Mouse (Mus musculus): ENCODE measurements around the gene Pmm2. TPM values are rescaled to one million over a fixed set of nuclear protein-coding genes. Genes with fewer than 3 reads are reported as not detected.

Pmm2 gene
- polyA plus RNA-seq, 1 experiment = 52.1 TPM

DNA sequence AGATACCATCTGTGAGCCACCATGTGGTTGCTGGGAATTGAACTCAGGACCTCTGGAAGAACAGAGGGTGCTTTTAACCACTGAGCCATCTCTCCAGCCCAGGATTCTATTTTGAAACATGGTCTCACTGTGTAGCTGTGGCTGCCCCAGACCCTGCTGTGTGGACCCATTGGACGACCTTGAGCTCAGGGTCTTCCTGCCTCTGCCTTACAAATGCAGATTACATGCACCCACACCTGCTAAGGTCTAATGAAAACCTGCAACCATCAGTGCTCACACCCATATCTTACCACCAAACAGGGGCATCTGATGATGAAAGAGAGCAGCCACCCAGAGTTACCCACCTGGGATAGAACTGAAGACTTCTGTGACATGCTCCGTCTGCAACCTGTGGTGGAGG, 18.8 kb downstream of the Pmm2 start:
- no peak for DNase-seq (ENCODE audit: low spot score)

DNA sequence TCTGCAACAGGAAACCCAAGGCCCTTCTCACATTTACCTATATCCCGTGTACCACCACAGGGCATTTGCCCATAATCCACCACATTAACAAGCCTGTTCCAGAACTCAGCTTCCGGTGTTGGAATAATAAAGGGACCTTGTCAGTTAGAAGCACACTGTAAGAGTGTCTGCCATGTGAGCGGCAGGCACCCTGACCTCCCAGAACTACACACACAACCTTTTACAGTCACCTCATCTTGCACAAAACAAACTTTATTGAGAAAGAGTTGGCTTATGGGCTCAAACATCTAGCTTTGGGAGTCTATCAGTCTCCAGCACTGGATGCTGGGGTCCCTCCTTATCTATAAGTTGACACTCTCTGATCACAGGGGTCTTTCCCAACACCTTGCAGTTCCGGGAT, 20.9 kb downstream of the Pmm2 start:
- no peak for DNase-seq (ENCODE audit: low spot score)

DNA sequence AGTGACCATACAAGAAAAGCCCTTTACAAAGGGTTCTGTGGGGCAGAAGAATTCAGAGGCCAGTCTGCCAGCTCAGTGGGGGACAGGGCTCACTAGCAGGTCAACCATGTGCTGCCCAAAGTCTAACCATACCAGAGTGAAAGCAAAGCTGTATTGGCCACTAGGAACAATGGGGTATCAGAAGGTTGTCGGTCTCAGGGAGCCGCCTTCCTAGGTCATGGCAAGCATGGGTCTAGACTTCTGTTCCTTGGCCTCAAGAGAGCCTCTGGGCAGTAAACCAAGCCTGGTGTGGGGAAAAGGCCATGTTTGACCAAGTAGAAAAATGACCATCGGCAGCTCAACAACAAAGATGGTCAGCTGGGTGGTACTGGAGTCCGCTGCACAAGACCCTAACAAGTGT, 21.3 kb downstream of the Pmm2 start:
- no peak for DNase-seq (ENCODE audit: low spot score)

GRCm38 (mm10) chr16:8663022-8663421, 25.5 kb downstream of the Pmm2 start:
- DNase-seq (ENCODE audit: low spot score) = no peak

DNA sequence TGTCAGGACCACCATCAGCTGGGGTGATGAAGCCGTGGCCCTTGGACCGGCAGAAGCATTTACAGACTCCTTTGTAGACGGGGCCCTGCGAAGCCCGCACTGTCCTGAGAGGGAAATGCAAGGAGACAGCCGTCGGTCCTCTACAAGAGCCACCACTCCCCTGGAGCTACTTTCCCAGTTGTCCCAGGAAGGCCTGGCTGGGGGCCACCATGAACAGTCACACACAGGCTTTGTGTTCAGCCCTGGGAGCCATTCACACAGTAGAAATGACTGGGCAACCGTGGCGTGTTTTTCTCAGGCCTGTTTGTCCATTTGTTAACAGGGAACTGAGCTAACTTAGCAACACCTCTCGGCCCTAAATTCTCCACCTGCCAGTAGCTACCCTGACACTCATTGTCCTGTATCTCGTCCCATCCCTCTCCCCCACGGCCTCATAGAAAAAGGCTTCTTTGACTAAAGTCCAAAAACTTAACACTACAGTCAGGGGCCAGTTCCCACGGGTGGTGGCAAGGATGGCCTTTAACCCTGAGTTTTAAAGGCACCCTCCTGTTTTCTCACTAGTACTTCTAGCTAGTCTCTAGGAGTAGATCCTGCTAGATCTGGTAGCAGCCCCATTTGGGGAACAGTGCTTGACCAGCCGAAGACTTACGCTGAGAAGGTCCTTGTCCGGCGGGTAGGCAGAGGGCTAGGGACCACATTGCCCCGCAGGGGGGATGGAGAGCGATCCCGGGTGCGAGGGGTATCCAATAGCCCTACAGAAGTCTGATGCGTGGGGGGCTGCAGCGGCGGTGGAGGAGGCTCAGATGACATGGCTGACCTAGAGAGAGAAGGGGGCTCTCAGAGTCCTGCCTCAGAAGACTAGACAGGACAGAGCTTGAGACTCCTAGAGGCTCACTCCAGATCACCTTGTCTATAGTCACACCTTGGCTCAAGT, 26.4 kb downstream of the Pmm2 start:
- DNase-seq (ENCODE audit: low spot score) = no peak

DNA sequence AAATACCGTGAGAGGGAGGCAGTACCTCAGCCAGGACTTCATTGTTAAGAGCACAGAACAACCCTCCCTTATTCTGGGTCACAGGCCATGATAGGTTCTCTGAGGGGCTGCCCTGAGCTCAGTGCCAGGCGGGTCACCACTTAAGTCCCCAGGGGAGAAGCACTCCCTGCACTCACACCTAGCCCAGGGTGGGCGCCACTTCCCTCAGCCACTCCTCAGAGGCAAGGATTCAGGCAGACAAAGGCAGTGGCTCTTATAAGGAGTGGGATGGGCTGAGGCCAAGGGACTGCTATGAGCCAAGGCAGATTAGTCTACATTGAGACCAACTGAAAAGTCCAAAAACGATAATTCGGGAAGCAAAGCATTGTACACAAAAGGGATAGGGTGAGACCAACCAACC, 27.9 kb downstream of the Pmm2 start:
- no peak for DNase-seq (ENCODE audit: low spot score)

GRCm38 (mm10) chr16:8666452-8666851, 29.0 kb downstream of the Pmm2 start:
- no peak for DNase-seq (ENCODE audit: low spot score)

DNA sequence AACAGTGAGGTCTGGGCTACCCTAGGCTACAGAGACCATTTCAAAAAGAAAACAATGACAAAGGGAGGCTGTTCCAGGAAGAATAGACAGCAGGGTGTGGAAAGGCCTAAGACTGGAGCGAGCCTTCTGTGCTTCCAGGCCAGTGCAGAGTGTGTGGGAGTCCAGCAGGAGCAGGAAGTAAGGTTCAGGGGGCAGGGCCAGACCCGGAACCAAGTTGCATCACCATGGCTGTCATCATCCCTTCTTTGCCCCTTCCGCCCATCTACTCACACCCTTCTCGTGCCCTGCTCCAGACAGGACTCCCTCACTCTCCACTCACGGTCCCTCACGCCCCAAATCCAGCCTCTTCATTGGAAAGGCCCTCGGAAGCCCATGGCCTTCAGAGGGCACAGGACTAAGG, 29.8 kb downstream of the Pmm2 start:
- no peak for DNase-seq (ENCODE audit: low spot score)

GRCm38 (mm10) chr16:8667814-8668213, 30.3 kb downstream of the Pmm2 start:
- no peak for DNase-seq (ENCODE audit: low spot score)

DNA sequence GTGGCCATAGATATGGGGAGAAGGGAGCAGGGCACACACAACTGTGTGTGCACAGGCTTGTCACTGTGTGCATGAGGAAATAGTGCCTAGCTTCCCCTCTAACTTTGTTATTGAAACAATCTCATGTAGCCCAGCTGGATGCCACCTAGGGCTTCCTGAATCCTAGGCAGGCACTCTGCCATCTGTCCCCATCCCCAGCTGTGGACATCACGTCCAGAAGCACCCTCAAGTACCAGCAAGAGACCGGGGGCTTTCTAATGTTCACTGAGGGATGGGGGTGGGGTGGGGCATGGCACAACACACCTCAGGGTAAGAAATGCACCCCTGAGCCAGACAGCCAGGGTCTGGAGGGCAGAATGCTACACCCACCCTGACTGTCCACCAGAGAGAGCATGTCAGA, 30.9 kb downstream of the Pmm2 start:
- no peak for DNase-seq (ENCODE audit: low spot score)

DNA sequence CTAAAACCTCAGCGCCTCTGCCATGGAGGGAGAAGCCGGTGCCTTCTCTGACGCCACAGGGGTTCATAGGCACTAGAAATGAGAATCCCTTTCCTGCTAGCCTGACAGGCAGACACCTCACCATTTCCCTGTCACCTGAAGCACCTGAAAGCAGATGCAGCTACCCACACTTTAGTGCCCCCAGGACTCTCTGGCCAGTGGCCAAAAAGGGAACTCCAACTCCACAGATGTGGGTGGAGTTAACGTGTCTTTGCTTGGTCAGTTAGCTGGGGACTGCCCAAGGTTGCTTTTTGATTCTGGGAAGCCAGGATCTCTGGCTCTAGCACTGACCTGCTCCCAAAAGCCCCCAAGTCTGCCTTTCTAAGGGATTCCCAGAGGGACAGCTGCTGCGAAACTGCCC, 32.0 kb downstream of the Pmm2 start:
- DNase-seq (ENCODE audit: low spot score) = no peak

GRCm38 (mm10) chr16:8670041-8671035, 32.9 kb downstream of the Pmm2 start:
- DNase-seq (ENCODE audit: low spot score) = no peak

DNA sequence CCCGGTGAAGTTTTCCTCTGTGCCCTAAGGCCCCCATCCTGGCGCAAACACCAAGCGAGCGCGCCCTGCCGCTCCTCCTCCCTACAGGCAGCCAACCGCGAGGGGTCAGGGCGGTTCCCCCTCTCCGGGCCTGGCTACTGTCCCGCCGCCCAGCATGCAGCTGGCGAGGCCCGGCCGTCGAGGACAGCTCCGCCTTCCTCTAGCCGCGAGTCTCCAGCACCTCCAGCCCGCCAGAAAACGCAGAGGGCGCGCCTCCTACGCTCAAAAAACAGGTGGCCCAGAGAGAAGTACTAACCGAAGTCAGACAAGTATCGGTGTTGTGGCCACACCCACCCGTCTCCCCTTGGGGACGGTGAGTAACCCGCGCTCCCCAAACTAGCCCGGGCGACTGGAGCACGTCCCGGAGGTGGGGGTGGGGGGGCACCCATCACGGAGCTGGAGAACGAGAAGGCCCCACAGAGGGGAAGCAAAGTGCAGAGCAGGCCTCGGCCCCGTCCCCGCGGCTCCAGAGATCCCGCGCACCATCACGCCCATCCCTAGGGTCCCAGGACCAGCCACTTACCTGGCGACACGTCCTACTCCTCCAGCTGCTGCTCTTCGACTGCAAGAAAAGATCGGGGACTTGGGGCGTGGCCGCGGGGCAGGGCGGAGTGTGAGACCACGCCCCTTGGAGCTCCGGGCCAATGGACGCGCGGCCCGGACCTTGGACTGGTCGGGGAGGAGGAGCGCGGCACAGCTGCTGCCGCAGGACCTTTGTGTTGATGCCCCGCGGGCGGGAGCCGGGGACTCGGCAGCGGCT, 34.3 kb downstream of the Pmm2 start, which contains the start of gene Carhsp1:
Gene Carhsp1 (minus strand): TSS at position 605 of the 799 bp plus-strand sequence.
- DNase-seq (ENCODE audit: low spot score) = peak; percentile 88

GRCm38 (mm10) chr16:8672350-8672687, 34.8 kb downstream of the Pmm2 start:
- no peak for DNase-seq (ENCODE audit: low spot score)

DNA sequence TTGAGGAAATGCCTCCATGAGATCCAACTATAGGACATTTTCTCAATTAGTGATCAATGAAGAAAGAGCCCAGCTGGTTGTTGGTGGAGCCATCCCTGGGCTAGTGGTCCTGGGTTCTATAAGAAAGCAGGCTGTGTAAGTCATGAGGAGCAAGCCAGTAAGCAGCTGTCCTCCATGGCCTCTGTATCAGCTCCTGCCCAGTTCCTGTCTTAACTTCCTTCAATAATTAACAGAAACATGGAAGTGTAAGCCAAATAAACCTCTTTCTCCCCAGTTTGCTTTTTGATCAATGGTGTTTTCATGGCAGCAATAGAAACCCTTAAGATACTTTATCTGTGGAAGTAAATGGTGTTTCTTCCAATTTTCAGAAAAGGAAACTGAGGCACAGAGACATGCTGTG, 35.3 kb downstream of the Pmm2 start:
- no peak for DNase-seq (ENCODE audit: low spot score)

- DNase-seq (ENCODE audit: low spot score) = no peak
These were observed 35.9 kb downstream of the Pmm2 start for GRCm38 (mm10) chr16:8673343-8673742.

DNA sequence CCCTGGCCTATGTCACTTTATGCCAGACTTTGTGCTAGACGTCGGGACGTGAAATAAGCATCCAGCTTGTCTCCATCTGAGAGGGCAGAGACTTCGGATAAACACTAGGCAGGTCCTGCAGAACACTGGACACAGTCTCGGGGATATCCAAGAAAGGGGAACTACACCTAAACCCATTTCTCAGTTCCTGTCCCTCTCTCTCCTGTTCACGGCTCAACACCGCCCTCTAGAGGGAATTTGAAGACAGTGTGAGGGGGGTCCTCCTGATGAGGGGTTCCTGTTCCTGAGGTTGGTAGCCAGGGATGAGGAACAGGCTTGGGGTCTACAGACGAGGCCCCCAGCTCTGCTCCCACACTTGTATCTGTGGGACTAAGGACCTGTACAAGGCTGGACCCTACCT, 36.7 kb downstream of the Pmm2 start:
- DNase-seq (ENCODE audit: low spot score) = no peak

DNA sequence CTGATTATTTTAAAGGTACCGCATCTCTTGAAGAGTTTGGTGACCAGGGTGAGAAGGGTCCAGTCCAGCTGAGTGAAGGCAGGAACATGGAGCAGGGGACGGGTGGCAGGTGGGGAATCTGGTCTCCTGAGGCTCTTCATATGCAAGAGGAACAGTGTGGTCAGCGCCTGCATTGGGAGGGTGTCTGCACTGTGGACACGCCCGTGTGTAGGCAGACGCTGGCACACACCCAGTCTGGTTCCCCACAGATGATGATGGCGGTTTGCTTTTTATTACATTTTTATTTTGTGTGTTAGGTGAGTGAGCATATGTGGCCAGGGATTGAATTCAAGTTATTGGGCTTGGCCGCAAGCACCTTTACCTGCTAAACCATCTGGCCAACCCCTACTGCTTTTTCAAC, 38.1 kb downstream of the Pmm2 start:
- DNase-seq (ENCODE audit: low spot score) = no peak

DNA sequence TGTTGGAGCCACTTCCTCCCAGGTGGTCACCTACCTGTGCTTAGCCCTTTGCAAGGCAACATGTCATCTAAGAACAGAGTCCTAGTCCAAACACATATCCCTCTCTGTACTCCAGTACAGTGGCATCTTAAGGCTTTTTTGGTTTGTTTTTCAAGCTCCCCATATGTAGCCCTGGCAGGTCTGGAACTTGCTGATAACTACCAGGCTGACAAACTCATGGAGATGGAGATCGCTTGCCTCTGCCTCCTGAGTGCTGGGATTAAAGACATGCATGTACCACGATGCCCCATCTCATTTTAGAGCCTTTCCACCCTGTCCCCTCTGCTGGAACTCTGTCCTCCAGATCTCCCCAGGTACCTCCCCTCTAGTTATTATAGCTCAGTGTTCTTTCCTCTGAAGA, 38.8 kb downstream of the Pmm2 start:
- DNase-seq (ENCODE audit: low spot score) = no peak

GRCm38 (mm10) chr16:8676800-8677199, 39.3 kb downstream of the Pmm2 start:
- no peak for DNase-seq (ENCODE audit: low spot score)

GRCm38 (mm10) chr16:8678035-8678434, 40.6 kb downstream of the Pmm2 start:
- no peak for DNase-seq (ENCODE audit: low spot score)

DNA sequence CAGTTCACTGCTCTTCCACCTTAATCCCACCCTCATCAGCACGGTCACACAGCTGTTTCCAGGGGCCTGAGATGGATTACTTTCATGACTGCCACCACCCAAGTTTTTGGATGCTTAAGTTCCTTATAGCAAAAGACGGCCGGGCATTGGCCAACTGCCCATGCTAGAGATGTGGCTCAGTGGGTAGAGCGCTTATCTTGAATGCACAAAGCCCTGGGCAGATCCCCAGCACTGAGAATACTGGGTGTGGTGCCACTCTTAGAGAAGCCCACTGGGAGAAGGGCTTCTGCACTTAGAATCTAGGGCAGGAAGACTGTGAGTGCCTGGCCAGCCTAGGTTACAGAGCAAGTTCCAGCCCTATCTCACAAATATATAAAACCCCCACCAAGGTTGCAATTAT, 41.2 kb downstream of the Pmm2 start:
- no peak for DNase-seq (ENCODE audit: low spot score)

Measured in urinary bladder, adult 2 months (tissue).